Mouse (Mus musculus): Measurements from ENCODE around the gene C030005K15Rik. TPM values are rescaled to one million over a fixed set of nuclear protein-coding genes. Genes with fewer than 3 reads are reported as not detected.

C030005K15Rik gene
- polyA plus RNA-seq, 1 experiment: not detected

DNA sequence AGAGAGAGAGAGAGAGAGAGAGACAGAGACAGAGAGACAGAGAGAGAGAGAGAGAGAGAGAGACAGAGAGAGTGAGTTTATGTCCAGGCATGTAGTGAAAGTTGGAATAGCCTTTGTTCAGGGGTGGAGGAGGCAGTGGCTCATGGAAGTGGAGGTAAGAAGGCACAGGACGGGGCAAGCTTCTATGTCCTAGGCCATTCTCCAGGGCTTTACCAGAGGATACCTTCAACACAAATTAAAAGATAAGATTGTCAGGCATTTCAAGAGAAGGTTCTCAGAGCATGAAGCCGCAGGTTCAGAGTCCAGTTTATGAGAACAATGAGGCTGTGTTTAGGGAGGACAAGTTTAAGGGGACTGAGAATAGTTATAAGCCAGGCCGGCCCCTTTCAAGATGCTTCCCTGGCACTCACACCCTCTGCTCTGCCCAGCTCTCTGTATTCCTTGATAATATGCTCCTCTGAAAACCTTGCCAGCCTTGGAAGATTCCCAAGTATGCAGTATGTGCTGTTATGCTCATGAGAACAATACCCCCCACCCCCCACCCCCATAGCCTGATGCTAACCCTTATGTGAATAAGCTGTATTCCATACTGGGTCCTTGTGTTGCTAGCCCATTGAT is 11.2 kb downstream of the C030005K15Rik start:
- no peaks in the 10 kb centered on the region for H3K27me3 ChIP-seq (ENCODE audit: control insufficient read depth)
- TF ChIP-seq GATA1 (IDR thresholded peaks at IDR 0.05; ENCODE audit: low read length) (no peak), TAL1 (IDR thresholded peaks at IDR 0.05; ENCODE audit: low read length) (no peak)
- no peak overlapping the region for H3K4me3 ChIP-seq (replicated peaks)
- H3K9me3 ChIP-seq (ENCODE audit: control insufficient read depth, low read length): no peaks in the 10 kb centered on the region
- H3K36me3 ChIP-seq (ENCODE audit: control insufficient read depth): no peaks in the 10 kb centered on the region
- no peaks in the 10 kb centered on the region for H3K4me1 ChIP-seq (ENCODE audit: control insufficient read depth)

- Histone ChIP-seq H3K4me1 (ENCODE audit: control insufficient read depth) (no peaks in the 10 kb centered on the region), H3K27me3 (ENCODE audit: control insufficient read depth) (no peaks in the 10 kb centered on the region), H3K4me3 (replicated peaks) (no peak overlapping the region), H3K9me3 (ENCODE audit: control insufficient read depth, low read length) (no peaks in the 10 kb centered on the region), H3K36me3 (ENCODE audit: control insufficient read depth) (no peaks in the 10 kb centered on the region)
- TF ChIP-seq TAL1 (IDR thresholded peaks at IDR 0.05; ENCODE audit: low read length): no peak
- no peak for TF ChIP-seq GATA1 (IDR thresholded peaks at IDR 0.05; ENCODE audit: low read length)
These were observed 12.0 kb downstream of the C030005K15Rik start for GRCm38 (mm10) chr10:97714584-97714983.

GRCm38 (mm10) chr10:97712687-97713086 is 13.9 kb downstream of the C030005K15Rik start:
- Histone ChIP-seq H3K4me3 (replicated peaks) (no peak overlapping the region), H3K9me3 (ENCODE audit: control insufficient read depth, low read length) (no peaks in the 10 kb centered on the region), H3K4me1 (ENCODE audit: control insufficient read depth) (no peaks in the 10 kb centered on the region), H3K27me3 (ENCODE audit: control insufficient read depth) (no peaks in the 10 kb centered on the region), H3K36me3 (ENCODE audit: control insufficient read depth) (no peaks in the 10 kb centered on the region)
- TF ChIP-seq GATA1 (IDR thresholded peaks at IDR 0.05; ENCODE audit: low read length) (no peak), TAL1 (IDR thresholded peaks at IDR 0.05; ENCODE audit: low read length) (no peak)

GRCm38 (mm10) chr10:97704562-97704961 is 22.0 kb downstream of the C030005K15Rik start:
- no peaks in the 10 kb centered on the region for H3K4me1 ChIP-seq (ENCODE audit: control insufficient read depth)
- no peaks in the 10 kb centered on the region for H3K36me3 ChIP-seq (ENCODE audit: control insufficient read depth)
- no peak overlapping the region for H3K4me3 ChIP-seq (replicated peaks)
- TF ChIP-seq TAL1 (IDR thresholded peaks at IDR 0.05; ENCODE audit: low read length) (no peak), GATA1 (IDR thresholded peaks at IDR 0.05; ENCODE audit: low read length) (no peak)
- no peaks in the 10 kb centered on the region for H3K9me3 ChIP-seq (ENCODE audit: control insufficient read depth, low read length)
- no peaks in the 10 kb centered on the region for H3K27me3 ChIP-seq (ENCODE audit: control insufficient read depth)

GRCm38 (mm10) chr10:97702321-97702720 is 24.2 kb downstream of the C030005K15Rik start:
- no peak for TF ChIP-seq GATA1 (IDR thresholded peaks at IDR 0.05; ENCODE audit: low read length)
- TF ChIP-seq TAL1 (IDR thresholded peaks at IDR 0.05; ENCODE audit: low read length): no peak
- H3K4me3 ChIP-seq (replicated peaks): no peak overlapping the region

GRCm38 (mm10) chr10:97693398-97694135 is 33.0 kb downstream of the C030005K15Rik start:
- no peak overlapping the region for H3K4me3 ChIP-seq (replicated peaks)
- H3K27me3 ChIP-seq (ENCODE audit: control insufficient read depth): no peaks in the 10 kb centered on the region
- H3K9me3 ChIP-seq (ENCODE audit: control insufficient read depth, low read length): peaks cover 18% of the 10 kb centered on the region
- no peaks in the 10 kb centered on the region for H3K4me1 ChIP-seq (ENCODE audit: control insufficient read depth)
- H3K36me3 ChIP-seq (ENCODE audit: control insufficient read depth): no peaks in the 10 kb centered on the region
- no peak for TF ChIP-seq TAL1 (IDR thresholded peaks at IDR 0.05; ENCODE audit: low read length)
- no peak for TF ChIP-seq GATA1 (IDR thresholded peaks at IDR 0.05; ENCODE audit: low read length)

More at GRCm38 (mm10) chr10:97702321-97702720, 24.2 kb downstream of the C030005K15Rik start:
- Histone ChIP-seq H3K27me3 (ENCODE audit: control insufficient read depth) (no peaks in the 10 kb centered on the region), H3K9me3 (ENCODE audit: control insufficient read depth, low read length) (no peaks in the 10 kb centered on the region), H3K36me3 (ENCODE audit: control insufficient read depth) (no peaks in the 10 kb centered on the region), H3K4me1 (ENCODE audit: control insufficient read depth) (no peaks in the 10 kb centered on the region)

GRCm38 (mm10) chr10:97692913-97693312 is 33.6 kb downstream of the C030005K15Rik start, which contains the start of gene Ccer1:
TSS of gene Ccer1 (plus strand) at chr10:97693059.
- no peak within 1 kb of the TSS for H3K4me3 ChIP-seq (replicated peaks)
- no peak for TF ChIP-seq GATA1 (IDR thresholded peaks at IDR 0.05; ENCODE audit: low read length)
- TF ChIP-seq TAL1 (IDR thresholded peaks at IDR 0.05; ENCODE audit: low read length): no peak

DNA sequence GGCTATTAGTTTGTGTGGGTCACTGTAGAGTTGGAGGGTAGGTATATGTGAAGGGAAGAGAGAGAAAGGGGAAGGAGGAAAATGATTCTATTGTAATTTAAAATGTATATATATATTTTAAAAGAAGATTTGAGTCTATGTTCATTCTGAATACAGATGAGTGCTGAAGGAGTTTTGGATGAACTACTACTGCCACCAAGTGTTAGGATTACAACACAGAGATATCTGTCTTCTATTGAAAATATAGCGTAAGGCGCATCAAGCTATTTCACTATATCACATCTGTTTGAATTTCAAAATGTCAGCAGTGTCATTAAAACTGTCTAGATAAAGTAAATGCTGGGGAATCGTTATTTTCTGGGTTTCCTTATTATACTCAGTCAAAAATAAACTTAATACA is 37.1 kb downstream of the C030005K15Rik start:
- Histone ChIP-seq H3K9me3 (ENCODE audit: control insufficient read depth, low read length) (peaks cover 16% of the 10 kb centered on the region), H3K27me3 (ENCODE audit: control insufficient read depth) (no peaks in the 10 kb centered on the region), H3K4me3 (replicated peaks) (no peak overlapping the region), H3K36me3 (ENCODE audit: control insufficient read depth) (no peaks in the 10 kb centered on the region), H3K4me1 (ENCODE audit: control insufficient read depth) (no peaks in the 10 kb centered on the region)
- TF ChIP-seq GATA1 (IDR thresholded peaks at IDR 0.05; ENCODE audit: low read length): no peak
- no peak for TF ChIP-seq TAL1 (IDR thresholded peaks at IDR 0.05; ENCODE audit: low read length)

More at GRCm38 (mm10) chr10:97692913-97693312, 33.6 kb downstream of the C030005K15Rik start, which contains the start of gene Ccer1:
- no peaks in the 10 kb centered on the region for H3K36me3 ChIP-seq (ENCODE audit: control insufficient read depth)
- peaks cover 18% of the 10 kb centered on the region for H3K9me3 ChIP-seq (ENCODE audit: control insufficient read depth, low read length)
- H3K27me3 ChIP-seq (ENCODE audit: control insufficient read depth): no peaks in the 10 kb centered on the region
- no peaks in the 10 kb centered on the region for H3K4me1 ChIP-seq (ENCODE audit: control insufficient read depth)

DNA sequence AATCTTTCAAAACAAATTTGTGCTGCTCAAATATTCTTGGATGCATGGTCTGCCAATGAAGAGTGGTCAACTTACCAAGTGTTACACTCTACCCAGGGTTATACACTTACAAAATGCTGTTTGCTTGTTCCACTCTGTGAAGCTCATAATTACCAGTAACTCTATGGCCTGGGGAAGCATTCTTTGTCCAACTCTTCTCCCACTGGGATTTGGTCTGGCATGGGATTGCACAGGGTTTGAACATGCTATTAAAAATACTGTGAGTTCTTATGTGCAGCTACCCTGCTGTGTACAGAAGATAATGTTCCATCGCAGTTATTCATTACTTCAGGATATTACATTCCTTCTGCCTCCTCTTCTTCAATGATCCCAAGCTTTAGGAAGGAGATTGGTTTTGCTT is 39.4 kb downstream of the C030005K15Rik start:
- Histone ChIP-seq H3K4me1 (ENCODE audit: control insufficient read depth) (no peaks in the 10 kb centered on the region), H3K9me3 (ENCODE audit: control insufficient read depth, low read length) (no peaks in the 10 kb centered on the region), H3K4me3 (replicated peaks) (no peak overlapping the region), H3K36me3 (ENCODE audit: control insufficient read depth) (no peaks in the 10 kb centered on the region), H3K27me3 (ENCODE audit: control insufficient read depth) (no peaks in the 10 kb centered on the region)
- TF ChIP-seq TAL1 (IDR thresholded peaks at IDR 0.05; ENCODE audit: low read length) (no peak), GATA1 (IDR thresholded peaks at IDR 0.05; ENCODE audit: low read length) (no peak)
